Mouse (Mus musculus): ENCODE measurements around the gene Mcoln2.
A peak's percentile ranks its signal among the peaks of the same experiment; 100 is the strongest.

Mcoln2 gene

DNA sequence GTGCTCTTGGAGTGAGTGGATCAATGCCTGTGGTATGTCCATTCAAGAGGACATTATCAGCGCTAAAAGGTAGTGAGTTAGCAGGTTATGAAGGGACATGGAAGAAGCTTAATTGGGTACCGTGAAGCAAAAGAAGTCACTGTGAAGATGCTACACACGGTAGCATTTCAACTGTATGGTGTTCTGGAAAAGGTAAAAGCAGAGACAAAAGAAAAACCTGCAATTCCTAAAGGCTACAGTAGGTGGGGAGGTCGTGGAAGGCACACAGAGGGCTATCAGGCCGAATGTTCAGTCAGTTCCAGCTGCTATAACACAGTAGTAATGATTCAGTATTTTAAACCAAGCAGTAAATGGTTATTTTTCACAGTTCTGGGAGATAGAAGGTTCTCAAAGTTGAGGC is 4.1 kb upstream of the Mcoln2 start:
- DNase-seq (ENCODE audit: low read depth, low spot score), result no peak

DNA sequence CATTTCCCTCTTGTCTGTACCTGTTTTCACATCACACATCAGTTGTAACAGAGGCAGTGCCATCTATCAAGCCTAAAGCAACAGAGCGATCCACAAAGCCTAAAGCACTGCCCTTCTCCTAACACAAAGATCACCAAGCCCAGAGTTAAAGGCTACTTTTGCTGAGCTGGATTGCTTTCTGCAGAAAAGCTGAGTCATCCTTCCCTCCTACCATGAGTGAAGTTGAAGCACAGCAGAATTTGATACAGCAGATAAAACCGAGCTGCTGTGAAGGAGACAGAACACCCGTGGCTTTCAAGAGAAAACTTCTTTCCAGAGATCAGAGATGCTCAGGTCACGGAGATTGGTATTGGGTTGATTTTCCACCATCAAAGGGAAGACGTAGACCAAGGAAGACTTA is 3.5 kb upstream of the Mcoln2 start:
- peak; percentile 12 for DNase-seq (ENCODE audit: low read depth, low spot score)

DNA sequence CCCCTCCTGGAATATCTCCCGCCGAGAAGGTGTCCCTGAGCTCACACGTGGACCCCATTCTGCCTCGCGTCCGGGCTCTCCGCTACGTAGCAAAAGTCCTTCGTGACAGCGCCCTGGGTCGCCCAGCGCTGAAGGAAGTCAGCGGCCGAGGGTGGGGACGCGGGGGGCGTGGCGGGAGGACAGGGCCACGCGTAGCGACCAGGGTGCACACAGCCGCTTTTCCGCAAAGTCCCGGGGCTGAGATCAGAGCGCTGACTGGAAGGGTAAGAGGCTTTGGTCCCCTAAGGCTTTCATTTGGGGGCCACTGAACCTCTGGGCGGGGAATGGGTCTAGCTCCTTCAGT is 396 bp downstream of the Mcoln2 start:
- no peak for DNase-seq (ENCODE audit: low read depth, low spot score)

DNA sequence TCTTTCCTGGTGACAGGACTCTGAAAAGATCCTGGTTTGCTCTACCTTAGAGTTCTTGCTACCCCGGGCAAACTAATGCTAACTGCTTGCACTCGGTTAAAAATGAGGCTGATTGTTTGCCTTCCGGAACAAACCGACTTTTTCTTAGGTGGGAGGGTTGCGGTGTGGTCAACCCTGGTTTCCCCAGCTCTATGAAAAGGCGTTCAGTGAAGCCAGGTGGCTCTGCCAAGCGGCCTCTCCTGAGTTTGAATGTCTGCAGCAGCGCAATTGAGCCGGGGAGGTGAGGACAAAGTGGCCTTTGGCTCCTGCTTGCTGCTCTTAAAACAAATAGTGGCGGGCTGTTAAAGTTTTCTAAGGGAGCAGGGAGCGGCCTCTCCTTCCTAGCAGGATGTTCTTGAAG is 927 bp downstream of the Mcoln2 start:
- DNase-seq (ENCODE audit: low read depth, low spot score), result no peak

DNA sequence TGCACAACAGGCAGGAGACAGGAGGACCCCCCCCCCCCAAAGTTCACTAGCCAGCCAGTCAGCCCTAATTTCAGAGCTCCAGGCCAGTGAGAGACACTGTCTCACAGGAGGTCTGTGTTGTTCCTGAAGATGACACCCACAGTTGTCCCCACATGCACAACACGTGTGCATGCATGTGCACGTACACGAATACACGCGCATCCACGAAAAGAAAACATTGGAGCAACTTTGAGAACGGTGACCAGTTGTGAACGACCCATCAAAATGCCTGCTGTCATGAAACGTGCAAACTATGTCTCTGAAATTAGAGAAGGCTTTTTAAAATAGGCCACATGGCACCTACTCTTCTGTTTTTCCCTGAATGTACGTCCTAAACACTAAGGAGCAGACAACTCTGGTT is 1.7 kb downstream of the Mcoln2 start:
- DNase-seq (ENCODE audit: low read depth, low spot score), result no peak

DNA sequence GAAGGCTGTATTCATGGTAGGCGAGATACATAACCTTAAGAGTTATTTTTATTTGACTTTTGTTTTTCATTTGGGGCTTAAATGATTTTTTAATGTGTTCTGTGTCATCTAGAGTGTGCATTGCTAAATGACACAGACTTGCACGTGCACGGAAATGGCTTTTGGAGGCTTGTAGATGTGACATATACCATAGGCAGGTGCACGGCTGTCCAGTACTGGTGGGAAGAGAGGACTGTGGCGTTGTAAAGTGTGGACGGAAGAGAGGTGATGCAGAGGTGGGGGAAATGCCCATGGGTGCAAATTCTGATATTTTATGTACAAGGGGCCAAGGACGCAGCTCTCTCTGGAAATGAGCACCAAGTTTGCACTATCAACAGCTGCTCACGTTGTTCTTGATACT is 2.1 kb downstream of the Mcoln2 start:
- no peak for DNase-seq (ENCODE audit: low read depth, low spot score)

DNA sequence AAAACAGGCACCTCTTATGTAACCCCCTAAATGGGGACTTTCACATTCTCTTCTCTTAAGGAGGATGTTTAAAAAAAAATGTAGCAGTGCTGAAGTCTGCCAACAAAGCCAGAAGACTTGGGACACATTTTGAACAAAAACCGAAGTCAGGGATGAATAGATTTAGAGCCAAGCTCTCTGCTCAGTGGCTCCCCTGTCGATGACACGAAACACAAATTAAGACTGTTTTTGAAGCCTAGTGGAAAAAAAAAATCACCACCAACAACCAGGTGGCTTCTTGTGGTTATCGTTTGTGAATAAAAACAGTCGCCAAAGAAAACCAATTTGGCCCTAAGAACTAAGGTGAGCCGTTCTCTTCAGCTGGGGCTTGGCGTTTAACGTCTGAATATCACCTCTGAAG is 2.7 kb downstream of the Mcoln2 start:
- DNase-seq (ENCODE audit: low read depth, low spot score), result no peak

DNA sequence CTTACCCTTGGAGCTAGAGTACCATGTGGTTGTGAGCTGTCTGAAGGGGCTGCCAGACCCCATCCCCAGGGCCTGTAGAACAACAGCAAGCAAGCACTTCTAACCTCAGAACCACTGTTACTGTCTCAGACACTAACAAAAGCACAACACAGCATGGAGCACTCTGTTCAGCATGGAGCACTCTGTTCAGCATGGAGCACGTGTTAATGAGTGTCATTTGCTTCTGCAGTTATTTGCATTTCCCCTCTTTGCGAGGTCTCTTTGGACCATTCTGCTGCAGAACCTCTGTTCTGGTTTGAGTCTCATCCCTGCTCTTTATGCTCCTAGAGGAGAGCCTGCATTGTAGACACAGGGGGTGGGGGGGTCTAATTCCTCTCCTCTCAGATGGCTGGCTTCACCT is 3.3 kb downstream of the Mcoln2 start:
- DNase-seq (ENCODE audit: low read depth, low spot score), result no peak

DNA sequence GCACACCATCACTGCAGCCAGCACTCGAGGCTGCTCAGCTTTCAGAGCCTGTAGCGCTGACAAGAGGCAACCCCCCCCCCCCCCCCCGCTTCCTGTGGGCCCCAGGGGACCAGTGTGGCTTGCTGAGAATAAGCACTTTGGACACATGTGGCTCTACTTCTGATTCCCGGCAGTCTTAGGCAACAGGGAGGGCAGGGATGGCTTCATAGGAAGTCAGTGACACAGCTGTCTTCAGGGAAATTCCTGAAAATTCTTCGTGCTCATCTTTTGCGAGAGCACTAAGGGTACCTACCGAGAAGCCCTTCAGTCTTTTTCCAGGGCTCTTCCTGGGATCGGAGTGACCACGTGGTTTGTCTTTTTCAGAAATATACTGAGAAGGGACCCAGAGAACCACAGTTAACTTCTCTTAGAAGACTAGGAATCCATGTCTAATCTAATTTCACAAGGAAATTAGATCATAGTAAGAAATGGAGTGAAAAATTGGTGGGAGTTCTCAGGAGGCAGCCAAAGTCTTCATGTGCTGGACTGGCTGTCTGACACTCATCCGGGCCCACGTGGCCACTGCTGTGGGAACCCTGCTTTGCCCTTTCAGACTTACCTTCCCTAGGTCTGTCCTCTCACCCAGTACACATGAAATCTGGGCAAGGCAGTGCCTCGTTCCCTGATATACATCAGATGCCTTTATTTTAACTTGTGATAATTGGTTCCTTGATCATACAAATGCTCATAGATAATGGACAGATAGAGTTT is 4.4 kb downstream of the Mcoln2 start:
- no peak for DNase-seq (ENCODE audit: low read depth, low spot score)

DNA sequence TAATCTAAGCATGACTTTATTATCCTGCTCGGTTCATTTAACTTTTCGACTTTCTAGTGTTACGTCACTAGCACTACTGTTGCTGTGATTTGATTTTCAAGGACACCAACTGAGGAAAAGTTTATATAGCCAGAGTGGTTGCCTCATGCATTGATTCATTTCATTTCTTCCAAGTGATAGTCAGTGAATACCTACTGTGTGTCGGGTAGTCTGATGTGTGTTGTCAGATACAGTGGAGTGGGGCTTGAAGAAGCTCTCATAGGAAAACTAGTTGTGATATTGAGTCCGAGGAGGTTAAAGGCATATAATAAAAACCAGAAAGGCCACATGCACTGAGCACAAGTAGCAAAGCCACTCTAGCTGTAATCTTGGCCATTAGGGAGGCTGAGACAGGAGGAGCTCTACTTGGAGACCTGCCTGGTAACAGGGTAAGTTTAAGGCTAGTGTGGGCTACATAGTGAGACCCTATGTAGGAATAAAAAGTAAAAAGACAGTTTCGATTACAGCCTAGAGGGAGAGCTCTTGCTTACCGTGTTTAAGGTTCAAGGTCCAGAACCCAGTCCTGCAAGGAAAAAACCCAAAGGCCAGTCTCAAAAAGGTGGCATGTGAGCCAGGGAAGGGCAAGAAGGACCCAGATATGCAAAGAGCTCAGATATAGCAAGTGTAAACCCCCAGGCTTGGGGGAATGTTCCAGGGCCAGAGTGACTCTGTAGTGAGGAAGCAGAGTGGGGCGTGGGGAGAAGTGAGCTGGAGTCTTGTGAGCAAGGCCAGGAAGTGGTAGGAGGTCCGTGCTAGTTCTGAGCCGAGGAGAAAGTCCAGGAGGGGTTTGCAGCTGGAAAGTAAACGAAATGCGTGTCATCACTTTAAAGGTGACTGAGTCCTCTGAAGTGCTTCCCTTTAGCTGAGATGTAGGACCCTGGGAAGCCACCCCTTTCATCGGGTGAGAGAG is 6.3 kb downstream of the Mcoln2 start:
- no peak for DNase-seq (ENCODE audit: low read depth, low spot score)

DNA sequence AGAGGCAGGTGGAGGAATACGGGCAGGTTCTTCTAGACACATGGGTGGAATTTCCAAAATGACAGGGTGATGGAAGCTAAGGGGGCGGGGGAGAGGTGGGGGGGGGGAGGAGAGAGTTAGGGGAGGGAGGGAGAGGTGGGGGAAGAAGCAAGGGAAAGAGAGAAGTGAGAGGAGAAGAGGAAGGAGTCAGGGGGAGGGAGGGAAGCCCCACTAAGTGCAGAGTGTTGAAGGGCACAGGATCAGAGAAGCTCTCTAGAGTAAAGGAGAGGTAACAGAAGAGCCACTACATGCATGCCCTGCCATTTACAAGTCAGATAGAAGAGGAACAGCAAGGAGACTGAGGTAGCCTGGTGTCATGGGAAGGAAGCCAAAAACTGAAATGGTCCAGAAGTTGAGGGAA is 7.2 kb downstream of the Mcoln2 start:
- no peak for DNase-seq (ENCODE audit: low read depth, low spot score)

DNA sequence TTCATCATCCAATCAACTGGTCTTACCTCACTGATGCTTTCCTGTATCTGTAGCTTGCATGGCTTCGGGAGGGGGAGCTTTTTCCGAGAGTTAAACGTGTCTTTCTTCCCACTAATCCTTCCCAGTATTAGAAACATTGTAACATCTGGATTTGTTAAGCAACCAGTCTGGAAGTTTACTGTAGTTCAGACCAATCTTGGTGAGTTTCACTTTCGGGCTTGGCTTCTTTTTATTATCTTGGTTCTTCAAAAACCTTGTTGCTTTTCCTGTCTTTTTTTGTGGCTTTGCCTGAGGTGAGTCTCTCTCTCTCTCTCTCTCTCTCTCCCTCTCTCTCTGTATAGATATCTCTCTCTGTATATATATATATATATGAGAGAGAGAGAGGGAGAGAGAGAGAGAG is 8.4 kb downstream of the Mcoln2 start:
- no peak for DNase-seq (ENCODE audit: low read depth, low spot score)

DNA sequence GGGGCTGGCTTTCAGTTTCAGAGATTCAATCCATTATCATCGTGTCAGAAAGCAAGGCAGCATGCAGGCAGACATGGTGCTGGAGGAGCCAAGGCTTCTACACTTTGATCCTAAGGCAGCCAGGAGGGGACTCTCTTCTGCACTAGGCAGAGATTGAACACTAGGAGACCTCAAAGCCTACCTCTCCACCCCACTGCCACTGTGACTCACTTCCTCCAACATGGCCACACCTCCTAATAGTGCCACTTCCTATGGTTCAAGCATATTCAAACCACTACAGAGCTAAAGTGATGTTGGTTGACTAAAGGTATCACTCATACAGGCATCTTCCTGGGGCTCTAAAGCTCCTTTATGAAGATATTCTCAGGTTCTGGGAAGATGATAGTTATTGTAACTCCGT is 9.7 kb downstream of the Mcoln2 start:
- DNase-seq (ENCODE audit: low read depth, low spot score), result no peak

DNA sequence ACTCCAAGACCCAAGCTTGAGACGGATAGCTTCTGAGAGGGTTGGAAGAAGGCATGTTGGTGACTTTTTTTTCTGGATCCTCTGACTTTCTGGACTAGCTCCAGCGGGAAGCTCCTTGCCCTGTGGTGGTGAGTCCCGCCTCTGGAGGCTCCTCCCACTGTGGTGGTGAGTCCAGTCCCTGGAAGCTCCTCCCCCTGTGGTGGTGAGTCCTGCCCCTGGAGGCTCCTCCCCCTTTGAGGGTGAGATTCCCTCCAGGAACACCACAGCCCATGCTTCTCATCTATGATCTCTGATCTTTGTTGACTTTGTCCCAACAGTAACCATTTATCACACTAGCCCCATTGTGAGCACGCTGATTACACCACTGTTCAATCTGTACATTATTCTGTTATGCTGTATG is 12.6 kb downstream of the Mcoln2 start:
- no peak for DNase-seq (ENCODE audit: low read depth, low spot score)

DNA sequence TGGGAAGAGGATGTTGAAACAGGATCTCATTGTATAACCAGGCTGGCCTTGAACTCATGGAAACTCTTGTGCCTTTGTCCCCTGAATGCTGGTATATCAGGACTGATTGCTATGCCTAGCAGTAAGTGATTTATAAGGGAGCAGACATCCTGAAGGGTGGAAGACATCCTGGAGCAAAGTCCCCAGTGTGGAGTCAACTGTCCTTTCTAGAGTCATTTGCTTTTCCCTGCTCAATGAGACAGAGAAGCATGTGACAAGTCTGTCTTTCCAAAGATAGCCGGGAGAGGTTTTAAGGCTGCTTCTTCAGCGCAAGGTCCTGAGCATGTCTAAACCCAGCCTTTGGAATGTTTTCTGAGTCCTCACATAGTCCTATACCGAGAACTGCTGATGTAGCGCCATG is 19.7 kb downstream of the Mcoln2 start:
- DNase-seq (ENCODE audit: low read depth, low spot score), result no peak

DNA sequence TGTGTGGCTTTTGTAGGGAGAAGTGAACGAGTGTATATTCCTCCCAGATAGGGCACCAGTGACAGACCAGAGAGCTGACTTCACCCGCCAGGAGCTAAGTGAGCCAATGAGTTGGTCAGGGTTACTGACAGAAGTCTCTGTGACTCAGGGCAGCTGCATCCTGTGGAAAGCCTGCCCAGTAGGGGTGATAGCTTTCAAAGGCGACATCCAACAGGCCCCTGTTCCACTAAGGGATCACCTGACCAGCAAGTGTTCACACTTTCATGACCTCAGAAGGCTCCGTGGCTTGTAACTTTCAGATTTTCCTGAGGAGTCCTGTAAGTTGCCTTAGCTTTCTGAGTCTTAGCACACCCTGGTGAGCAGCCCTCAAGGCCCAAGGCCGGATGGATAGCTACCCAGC is 23.4 kb downstream of the Mcoln2 start:
- no peak for DNase-seq (ENCODE audit: low read depth, low spot score)

DNA sequence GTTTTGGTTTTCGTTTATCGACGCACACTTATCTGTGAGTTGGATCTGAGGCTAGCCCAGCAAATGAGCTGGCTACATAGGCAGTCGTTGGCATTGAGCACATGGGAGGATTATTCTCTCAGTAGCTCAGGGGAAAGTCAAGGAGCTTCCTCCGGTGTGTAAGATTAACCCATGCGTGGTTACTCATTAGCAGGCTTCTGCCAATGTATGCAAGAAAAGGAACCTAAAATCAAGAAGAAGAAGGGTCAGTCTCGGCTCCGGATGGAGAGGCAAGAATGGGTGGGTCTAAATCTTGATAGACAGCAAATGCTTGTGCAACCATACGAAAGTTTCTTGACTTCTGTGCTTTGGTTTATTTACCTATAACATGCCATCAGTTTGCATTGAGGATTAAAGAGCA is 24.6 kb downstream of the Mcoln2 start:
- DNase-seq (ENCODE audit: low read depth, low spot score), result no peak

DNA sequence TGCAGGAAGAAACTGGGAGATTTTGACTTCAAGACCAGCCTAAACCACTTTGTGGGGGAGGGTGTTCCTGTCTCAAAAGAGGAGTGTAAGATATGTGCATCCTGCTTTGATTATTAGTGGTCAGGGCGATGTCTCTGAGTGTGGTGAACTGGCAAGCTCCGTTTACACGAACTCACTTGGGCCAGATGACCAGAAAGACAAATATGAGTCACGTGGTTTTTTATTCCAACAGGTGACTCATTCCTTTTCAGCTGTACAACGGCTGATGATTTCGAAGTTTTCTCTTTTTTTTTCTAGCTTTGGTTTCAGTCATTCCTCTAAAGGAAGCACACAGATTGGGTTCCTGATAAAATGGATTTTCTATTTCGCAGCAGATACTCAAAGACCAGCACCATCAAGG is 27.7 kb downstream of the Mcoln2 start:
- no peak for DNase-seq (ENCODE audit: low read depth, low spot score)

DNA sequence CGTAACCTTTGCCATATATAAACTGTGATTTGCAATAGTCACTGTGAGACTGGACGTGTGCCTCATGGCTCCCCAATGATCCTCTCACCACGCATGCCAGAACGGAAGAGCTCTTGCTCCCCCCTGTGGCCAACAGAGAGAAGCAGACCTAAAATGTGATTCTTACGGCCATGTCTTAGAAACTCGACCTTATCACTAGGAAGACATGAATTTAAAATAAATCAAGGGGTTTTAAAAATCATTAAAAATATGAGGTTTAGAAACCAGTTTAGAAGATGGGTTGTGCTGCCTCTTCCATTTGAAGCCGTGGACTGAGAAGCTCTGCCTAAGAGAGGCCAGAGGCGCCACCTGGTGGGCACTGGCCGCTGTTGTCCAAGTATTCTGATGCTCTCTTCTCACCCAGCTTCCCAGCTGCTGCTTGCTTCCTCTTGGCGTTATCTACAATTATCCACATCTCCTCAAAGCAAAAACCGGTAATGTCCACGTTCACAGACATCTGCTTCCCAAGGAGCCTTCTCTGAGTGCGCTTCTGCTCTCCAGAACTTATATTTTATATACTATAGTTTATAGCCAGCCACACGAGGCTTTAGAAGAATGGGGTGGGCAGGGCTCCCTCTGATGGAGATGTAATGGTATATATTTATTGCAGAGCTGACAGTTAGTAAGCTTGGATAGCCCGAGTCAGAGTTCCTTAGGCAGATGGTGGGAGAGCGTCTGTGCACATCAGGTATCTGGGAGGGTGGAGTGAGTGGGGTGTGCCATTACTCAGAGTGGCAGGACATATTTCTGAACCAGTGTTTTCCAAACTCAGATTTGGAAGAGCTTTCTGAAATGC is 28.3 kb downstream of the Mcoln2 start:
- peak; percentile 71 for DNase-seq (ENCODE audit: low read depth, low spot score)

DNA sequence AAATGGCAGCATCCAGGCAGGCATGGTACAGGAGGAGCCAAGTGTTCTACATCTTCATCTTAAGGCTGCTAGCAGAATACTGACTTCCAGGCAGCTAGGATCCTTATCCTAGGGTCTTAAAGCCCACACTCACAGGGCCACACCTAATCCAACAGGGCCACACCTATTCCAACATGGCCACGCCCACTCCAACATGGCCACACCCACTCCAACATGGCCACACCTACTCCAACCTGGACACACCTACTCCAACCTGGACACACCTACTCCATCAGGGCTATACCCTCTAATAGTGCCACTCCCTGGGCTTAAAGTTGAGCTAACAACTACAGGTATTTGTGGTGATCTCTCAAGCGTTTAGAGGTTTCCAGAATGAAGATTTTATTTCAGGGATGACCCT is 30.7 kb downstream of the Mcoln2 start:
- no peak for DNase-seq (ENCODE audit: low read depth, low spot score)

DNA sequence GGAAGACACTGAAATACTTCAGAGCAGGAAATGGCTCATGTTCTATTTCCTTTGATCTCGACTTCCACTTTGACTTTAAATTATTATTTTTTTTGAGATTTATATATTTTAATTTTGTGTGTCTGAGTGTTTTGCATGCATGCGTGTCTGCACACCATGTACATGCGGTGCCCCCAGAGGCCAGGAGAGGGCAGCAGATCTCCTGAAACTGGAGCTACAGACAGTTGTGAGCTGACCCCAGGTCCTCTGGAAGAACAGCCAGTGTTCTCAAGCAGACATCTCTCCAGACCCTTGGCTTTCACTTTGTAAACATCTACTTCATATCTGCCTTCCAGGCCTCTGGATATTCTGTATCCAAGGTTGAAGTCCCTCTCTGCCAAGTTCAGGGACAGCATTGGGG is 31.4 kb downstream of the Mcoln2 start:
- DNase-seq (ENCODE audit: low read depth, low spot score), result no peak

DNA sequence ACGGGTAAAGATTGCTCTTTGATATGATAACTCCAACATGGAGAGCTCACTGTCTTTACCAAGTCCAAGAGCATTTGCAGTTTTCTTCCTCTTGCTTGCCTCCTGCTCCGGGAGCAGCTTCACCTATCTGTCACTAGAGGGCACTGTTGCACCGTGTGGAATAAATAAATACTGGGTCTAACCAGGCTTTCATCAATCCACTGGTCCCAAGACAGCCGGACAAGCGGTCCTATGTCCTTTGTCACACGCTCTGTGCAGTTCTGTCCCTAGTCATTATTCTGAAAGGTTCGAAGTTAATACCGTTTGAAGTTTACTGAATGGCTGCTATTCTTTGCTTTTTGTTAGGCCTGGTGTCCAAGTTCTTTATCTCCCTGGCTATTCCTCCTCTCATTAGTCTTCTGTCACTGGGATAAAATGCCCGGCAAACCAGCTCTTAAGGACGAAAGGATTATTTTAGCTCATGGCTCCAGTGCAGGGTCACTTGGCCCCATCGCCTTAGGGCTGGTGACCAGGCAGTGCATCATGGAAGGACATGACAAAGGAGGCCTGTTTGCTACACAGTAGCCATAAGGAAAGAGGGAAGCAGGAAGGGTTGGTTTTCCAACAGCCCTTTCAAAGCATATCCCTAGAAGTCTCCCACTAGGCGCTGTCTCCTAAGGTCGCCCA is 35.5 kb downstream of the Mcoln2 start:
- peak; percentile 52 for DNase-seq (ENCODE audit: low read depth, low spot score)

All from telencephalon, adult 2 months (tissue).